Mouse (Mus musculus): Measurements from ENCODE around the gene Pard3.

Pard3 gene

GRCm38 (mm10) chr8:127495226-127495780 is 431.6 kb downstream of the Pard3 start:
- no peak for DNase-seq (ENCODE audit: low read depth, low spot score)

GRCm38 (mm10) chr8:127498997-127499719 is 435.5 kb downstream of the Pard3 start:
- DNase-seq (ENCODE audit: low read depth, low spot score), result no peak

GRCm38 (mm10) chr8:127499720-127500114 is 436.0 kb downstream of the Pard3 start:
- DNase-seq (ENCODE audit: low read depth, low spot score), result no peak

GRCm38 (mm10) chr8:127500206-127500605 is 436.5 kb downstream of the Pard3 start:
- no peak for DNase-seq (ENCODE audit: low read depth, low spot score)

GRCm38 (mm10) chr8:127501756-127502155 is 438.1 kb downstream of the Pard3 start:
- DNase-seq (ENCODE audit: low read depth, low spot score), result no peak

- DNase-seq (ENCODE audit: low read depth, low spot score), result no peak
Measured at GRCm38 (mm10) chr8:127505286-127505685, 441.6 kb downstream of the Pard3 start.

GRCm38 (mm10) chr8:127506336-127506735 is 442.6 kb downstream of the Pard3 start:
- no peak for DNase-seq (ENCODE audit: low read depth, low spot score)

- DNase-seq (ENCODE audit: low read depth, low spot score), result no peak
Measured at GRCm38 (mm10) chr8:127511341-127511740, 447.6 kb downstream of the Pard3 start.

- DNase-seq (ENCODE audit: low read depth, low spot score), result no peak
Measured at GRCm38 (mm10) chr8:127512001-127512573, 448.4 kb downstream of the Pard3 start.

- no peak for DNase-seq (ENCODE audit: low read depth, low spot score)
Measured at GRCm38 (mm10) chr8:127512580-127512979, 448.9 kb downstream of the Pard3 start.

GRCm38 (mm10) chr8:127514810-127515735 is 451.4 kb downstream of the Pard3 start:
- no peak for DNase-seq (ENCODE audit: low read depth, low spot score)

GRCm38 (mm10) chr8:127516043-127516442 is 452.4 kb downstream of the Pard3 start:
- DNase-seq (ENCODE audit: low read depth, low spot score), result no peak

- no peak for DNase-seq (ENCODE audit: low read depth, low spot score)
Measured at GRCm38 (mm10) chr8:127525673-127526072, 462.0 kb downstream of the Pard3 start.

GRCm38 (mm10) chr8:127528315-127528714 is 464.6 kb downstream of the Pard3 start:
- DNase-seq (ENCODE audit: low read depth, low spot score), result no peak

GRCm38 (mm10) chr8:127529746-127530145 is 466.1 kb downstream of the Pard3 start:
- DNase-seq (ENCODE audit: low read depth, low spot score), result no peak

- no peak for DNase-seq (ENCODE audit: low read depth, low spot score)
Measured at GRCm38 (mm10) chr8:127531866-127532265, 468.2 kb downstream of the Pard3 start.

- no peak for DNase-seq (ENCODE audit: low read depth, low spot score)
Measured at GRCm38 (mm10) chr8:127534789-127535188, 471.1 kb downstream of the Pard3 start.

- DNase-seq (ENCODE audit: low read depth, low spot score), result no peak
Measured at GRCm38 (mm10) chr8:127535192-127535845, 471.6 kb downstream of the Pard3 start.

GRCm38 (mm10) chr8:127535846-127536220 is 472.1 kb downstream of the Pard3 start:
- no peak for DNase-seq (ENCODE audit: low read depth, low spot score)

GRCm38 (mm10) chr8:127539803-127540202 is 476.1 kb downstream of the Pard3 start:
- no peak for DNase-seq (ENCODE audit: low read depth, low spot score)

GRCm38 (mm10) chr8:127540273-127540672 is 476.6 kb downstream of the Pard3 start:
- DNase-seq (ENCODE audit: low read depth, low spot score), result no peak

Measured in c-Kit-negative CD71-positive TER-119-positive erythroid progenitor cells, embryonic 14.5 days (primary cell).